Mouse (Mus musculus) heart, postnatal 10 days (tissue): ENCODE data around the gene Capn5. TPM values are rescaled to one million over a fixed set of nuclear protein-coding genes. Genes with fewer than 3 reads are reported as not detected.
"Not testable (repeated sequence)": the region's sequence is repeated elsewhere in the genome, so short reads cannot be mapped to it uniquely, and the experiment has no call there.

Source experiments
- DNase-seq, 2 experiments: peaks; one replicate each; pipeline ENCODE4 v3.0.0; 2021
- intact Hi-C: fragments of 180-260 bp; cut with DNase I; formaldehyde crosslinking; loops from one replicate; pipeline ENCODE4 v1.15.1; 2025
- total RNA-seq, 2 experiments: library from RNA; stranded (reverse); gene quantifications; 2 replicates each; pipeline ENCODE4 v1.2.3; 2021

Capn5 gene
- total RNA-seq: 1 to 10 TPM; 1.9 to 3.0 TPM

DNA sequence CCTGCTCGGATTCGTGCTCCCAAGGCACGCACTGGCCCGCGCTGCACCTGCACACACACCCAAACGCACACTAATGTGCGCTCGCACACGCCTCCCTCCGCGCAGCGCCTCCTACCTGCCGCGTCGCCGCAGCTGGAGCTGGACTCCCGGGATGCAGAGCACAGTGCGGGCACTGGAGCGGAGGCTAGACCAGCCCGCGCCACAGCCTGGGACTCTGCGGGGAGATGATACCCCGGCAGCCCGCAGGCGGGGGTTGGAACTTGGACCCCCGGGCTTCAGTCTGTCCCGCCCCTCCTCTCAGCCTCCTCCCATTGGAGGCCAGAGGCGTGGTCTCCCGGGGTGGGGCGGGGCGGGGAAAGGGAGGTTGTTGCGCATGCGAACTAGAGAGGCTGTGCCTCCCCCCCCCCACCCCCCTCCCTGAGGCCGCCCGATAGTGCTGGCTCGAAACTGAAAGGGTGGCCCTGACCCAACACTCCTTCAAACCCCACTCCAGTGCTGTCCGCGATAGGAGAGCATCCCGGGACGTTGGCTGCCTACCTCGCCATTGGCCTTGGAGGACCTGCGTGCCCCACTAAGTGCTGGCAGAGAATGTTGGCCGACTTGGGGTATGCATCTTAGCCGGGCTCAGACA lies at the start of gene Capn5:
TSS of gene Capn5 (minus strand) at position 346 of the 631 bp plus-strand sequence.
- peak; percentile 66 to 81 for DNase-seq
- intact Hi-C loops: no loop called here

- no peak for DNase-seq
- intact Hi-C loops: no loop called here
These were observed 45.7 kb upstream of the Capn5 start for GRCm38 (mm10) chr7:98223796-98224195.

- DNase-seq: no peak
- intact Hi-C loops: no loop called here
These were observed 38.6 kb upstream of the Capn5 start for GRCm38 (mm10) chr7:98216713-98217112.

GRCm38 (mm10) chr7:98202946-98203345 lies 24.9 kb upstream of the Capn5 start:
- intact Hi-C loops: no loop called here
- no peak for DNase-seq

DNA sequence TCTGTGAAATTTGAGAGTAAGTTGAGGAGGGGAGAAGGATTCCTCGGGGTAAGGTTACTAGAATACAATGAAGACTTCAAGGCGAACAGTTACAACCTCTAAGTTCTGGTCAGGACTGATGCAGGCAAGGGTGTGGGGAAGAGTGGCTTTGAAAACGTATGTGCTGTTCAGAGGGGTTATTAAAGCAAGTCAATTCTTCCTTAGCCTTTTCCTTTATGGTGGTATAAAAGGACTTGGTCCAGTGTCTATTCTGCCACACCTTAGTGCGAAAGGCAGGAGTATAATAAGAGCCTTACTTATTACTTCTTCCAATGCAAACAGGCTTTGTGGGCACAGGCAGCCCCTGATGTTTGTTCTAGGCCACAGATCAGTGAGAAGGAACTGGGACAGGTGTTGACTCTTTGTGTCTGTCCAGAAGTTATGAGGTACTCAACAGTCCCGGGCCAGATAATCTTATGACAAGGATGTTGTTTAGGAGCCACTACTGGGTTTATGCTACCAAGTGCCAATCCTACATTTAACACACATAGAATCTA lies 23.5 kb upstream of the Capn5 start:
- intact Hi-C loops: no loop called here

DNA sequence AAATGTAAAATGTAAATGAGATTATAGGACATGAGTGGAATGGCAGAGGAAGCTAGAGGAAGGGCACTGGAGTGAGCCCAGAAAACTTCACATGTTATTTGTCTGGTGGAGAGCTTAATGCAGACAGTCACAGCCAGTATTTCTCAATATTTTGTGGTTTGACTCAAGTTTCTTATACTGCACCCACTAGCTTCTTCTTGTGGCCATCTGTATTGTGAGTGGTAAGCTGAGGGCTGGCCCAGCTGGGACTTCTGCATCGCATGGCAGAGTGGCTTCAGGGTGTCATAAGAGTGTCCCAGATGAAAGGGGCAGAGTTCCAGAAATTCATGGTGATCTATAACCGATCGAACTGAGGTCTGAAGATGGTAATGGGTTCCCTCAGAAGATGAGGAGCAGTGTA lies 22.3 kb upstream of the Capn5 start:
- intact Hi-C loops: no loop called here
- DNase-seq: no peak

More for the DNA sequence above, 23.5 kb upstream of the Capn5 start:
- DNase-seq: no peak

GRCm38 (mm10) chr7:98199381-98199780 lies 21.3 kb upstream of the Capn5 start, which contains the start of gene B3gnt6:
B3gnt6 (minus strand) TSS chr7:98199481.
- intact Hi-C loops: no loop called here

DNA sequence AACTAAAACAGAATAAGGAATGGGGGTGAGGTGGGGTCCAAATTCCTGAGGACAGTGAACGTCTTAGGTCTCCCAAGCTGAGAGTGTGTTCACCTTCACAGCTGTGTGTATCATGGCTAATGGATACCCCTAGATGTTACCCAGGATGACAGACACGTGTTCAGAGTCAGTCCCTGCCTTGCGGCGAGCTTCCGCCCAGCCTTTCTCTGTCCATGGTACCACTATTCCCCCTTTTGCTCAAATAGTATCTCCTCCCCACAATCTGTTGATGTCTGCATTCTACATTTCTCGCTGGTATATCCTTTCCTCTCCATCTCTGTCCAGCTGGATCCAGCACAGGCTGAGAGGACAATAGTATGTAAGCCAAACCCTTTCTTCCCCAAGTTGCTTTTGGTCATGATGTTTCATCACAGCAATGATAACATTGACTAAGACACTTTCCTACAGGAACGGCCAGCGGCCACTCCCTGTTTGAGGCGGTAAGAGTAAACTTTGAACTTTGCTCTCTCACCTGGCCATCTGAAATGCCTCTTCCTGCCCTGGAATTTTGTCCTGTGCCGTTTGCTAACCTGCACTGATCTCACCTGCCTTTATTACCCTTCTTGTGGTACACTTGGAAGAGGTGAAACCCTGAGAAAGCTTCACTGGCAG lies 17.2 kb upstream of the Capn5 start:
- intact Hi-C loops: no loop called here
- DNase-seq: no peak

More at GRCm38 (mm10) chr7:98199381-98199780, 21.3 kb upstream of the Capn5 start, which contains the start of gene B3gnt6:
- no peak for DNase-seq

DNA sequence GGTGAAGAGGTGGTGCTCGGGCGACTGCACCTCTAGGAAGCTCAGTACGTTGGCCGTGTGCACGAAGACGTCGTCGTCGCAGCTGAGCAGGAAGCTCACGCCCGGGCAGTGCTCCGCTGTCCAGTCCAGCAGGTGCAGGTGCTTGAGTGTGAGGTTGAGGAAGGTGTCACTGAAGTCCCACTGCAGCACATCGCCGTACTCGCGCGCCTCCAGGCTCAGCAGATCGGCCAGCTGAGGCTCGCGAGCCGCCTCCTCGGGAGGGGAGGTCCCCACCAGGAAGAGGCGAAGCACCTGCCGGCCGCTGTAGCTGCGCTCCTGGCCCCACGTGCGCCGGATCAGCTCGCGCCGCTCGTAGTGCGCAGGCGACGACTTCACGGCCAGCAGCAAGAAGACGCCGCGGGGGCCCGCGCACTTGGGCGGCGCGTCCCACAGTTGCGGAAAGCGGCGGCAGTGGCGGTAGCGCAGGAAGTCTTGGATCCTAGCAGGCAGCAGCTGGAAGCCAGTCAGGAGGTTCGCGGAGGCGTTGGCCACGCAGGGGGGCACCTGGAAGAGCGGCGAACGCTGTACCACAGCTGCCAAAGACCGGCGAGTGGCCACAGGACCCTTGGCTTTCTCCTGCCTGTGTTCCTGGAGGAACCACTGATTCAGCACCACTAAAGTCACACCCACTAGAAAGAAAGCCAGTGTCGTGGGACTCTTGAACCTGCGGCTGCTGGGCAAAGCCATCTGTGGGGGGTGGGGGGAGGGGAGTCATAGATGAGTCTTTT lies 16.1 kb upstream of the Capn5 start:
- intact Hi-C loops: loop anchor here (5.0 kb wide), 1 partner anchor 148 kb away; no protein-coding TSS in a partner anchor

DNA sequence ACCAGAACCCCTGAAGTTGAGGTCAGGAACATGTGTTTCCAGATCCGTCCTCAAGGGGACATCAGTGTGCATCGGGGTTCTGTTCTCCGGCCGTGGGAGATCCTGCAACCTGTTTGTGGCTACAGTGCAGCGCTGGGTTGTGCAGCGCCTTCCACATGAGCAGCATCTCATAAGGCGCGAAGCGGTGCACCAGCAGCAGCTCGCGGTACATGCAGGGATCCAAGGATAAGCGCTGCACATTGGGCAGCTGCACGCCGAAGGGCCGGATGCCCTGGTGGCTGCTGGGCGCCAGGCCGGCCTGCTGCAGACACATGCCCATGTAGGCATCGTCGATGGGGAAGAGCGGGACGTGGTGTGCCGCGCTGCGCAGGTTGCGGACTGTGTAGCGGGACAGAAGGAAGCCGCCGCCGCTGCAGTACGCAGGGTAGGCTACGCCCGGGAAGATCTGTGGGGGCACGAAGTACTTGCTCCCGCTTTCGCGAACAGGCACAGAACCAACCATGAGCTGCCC lies 15.5 kb upstream of the Capn5 start:
- no peak for DNase-seq
- intact Hi-C loops: loop anchor here (5.0 kb wide), 1 partner anchor 149 kb away; no protein-coding TSS in a partner anchor

More for the DNA sequence above, 16.1 kb upstream of the Capn5 start:
- no peak for DNase-seq

GRCm38 (mm10) chr7:98191571-98192250 lies 13.6 kb upstream of the Capn5 start:
- no peak for DNase-seq
- intact Hi-C loops: loop anchor here (1.0 to 5.0 kb wide), 2 partner anchors 36 to 151 kb away; no protein-coding TSS in a partner anchor

DNA sequence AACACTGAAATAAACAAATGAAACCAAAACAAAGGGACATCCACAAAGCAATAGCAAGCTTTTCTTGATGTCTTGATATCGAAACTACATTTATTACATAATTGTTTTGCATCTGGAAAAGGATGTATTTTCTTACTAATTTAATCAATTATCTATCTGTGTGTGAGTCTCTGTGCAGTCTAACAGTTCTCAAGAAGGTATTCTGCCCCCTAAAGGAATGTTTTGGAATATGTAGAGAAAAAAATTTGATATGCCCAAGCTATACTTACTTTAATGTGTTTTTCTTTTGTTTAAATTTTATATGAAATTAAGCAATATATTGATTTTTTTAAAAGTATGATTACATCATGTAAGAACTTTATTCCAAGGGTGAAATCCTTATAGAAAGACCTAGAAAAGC lies 12.5 kb upstream of the Capn5 start:
- no peak for DNase-seq
- intact Hi-C loops: loop anchor here (5.0 kb wide), 1 partner anchor 152 kb away; no protein-coding TSS in a partner anchor

GRCm38 (mm10) chr7:98189745-98190144 lies 11.7 kb upstream of the Capn5 start:
- intact Hi-C loops: loop anchor here (5.0 kb wide), 1 partner anchor 153 kb away; no protein-coding TSS in a partner anchor
- DNase-seq: no peak

DNA sequence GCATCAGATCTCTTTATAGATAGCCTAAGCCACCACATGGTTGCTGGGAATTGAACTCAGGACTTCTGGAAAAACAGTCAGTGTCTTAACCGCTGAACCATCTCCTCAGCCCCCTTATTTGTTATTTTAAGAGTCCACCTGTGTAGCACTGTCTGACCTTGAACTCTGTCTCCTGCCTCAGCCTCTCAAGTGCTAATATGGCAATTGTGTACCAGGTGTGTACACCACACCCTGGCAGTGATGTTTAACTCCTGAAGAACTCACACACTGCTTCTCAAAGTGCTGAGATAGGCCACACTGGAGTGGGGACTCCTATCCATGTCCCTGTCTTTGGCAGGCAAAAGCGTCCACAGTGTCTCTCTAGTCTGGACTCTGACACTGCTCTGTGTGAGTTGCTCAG lies 10.6 kb upstream of the Capn5 start:
- intact Hi-C loops: no loop called here
- no peak for DNase-seq

DNA sequence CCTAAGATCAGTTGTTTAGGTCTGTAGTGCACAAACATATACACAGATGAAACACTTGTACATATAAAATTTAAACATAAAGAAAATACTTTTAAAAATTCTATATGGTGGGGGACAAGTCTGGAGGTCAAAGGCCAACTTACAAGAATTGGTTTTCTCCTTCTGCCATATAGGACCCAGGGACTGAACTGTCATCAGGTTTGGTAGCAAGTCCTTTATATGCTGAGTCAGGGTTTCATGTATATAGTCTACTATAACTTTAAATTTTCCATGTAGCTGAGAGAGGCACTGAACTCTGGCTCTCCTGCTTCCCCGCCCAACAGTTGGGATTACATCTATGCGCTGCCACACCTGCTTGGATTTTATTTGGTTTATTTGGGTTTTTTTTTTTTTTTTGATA lies 10.2 kb upstream of the Capn5 start:
- DNase-seq: no peak
- intact Hi-C loops: no loop called here

DNA sequence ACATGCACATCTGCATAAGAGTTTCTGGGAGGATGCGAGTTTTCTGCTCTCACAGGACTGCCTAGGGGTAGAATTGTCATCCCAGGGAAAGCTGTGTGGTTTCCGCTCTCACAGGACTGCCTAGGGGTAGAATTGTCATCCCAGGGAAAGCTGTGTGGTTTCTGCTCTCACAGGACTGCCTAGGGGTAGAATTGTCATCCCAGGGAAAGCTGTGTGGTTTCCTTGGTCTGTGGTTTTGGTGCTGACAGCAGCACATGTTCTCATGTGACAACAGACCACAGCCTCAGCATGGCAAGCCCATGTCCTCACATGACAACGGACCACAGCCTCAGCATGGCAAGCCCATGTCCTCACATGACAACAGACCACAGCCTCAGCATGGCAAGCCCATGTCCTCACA lies 9.3 kb upstream of the Capn5 start:
- DNase-seq, intact Hi-C loops: not testable (repeated sequence)

DNA sequence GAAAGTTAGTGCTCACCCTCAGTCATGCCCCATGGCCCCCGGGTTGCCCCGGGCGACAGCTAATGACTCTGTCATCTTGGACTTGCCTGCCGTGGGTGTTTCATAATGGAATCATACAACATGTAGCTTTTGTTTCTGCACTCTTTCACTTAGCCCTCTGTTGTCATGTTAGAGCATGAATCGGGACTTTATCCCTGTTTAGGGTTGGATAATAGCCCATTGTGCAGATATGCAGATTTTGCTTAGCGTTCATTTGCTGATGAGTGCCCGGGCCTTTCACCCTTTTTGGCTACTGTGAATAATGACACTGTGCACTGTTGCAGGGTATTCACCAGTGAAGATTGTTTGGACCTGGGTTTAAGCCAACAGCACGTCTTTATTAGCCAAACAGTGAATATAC lies 8.6 kb upstream of the Capn5 start:
- intact Hi-C loops: no loop called here
- no peak for DNase-seq

DNA sequence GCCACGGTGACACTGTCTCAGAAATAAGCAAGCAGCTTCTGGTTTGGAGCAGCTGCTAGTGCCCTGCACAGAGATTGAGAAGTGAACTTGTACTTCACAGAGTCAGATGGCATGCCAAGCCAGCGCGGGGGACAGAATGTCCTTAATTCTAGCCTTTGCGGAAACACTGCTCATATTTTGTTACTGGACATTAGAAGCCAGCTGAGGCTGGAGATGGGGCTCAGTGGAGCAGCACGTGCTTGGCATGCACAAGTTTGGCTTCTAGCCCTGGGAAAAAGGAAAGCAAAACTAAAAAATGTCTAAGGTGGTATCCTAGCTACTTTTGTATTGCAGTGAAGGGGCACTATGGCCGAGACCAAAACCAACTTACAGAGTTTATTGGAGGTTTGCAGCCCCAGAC lies 7.3 kb upstream of the Capn5 start:
- DNase-seq: no peak
- intact Hi-C loops: no loop called here

DNA sequence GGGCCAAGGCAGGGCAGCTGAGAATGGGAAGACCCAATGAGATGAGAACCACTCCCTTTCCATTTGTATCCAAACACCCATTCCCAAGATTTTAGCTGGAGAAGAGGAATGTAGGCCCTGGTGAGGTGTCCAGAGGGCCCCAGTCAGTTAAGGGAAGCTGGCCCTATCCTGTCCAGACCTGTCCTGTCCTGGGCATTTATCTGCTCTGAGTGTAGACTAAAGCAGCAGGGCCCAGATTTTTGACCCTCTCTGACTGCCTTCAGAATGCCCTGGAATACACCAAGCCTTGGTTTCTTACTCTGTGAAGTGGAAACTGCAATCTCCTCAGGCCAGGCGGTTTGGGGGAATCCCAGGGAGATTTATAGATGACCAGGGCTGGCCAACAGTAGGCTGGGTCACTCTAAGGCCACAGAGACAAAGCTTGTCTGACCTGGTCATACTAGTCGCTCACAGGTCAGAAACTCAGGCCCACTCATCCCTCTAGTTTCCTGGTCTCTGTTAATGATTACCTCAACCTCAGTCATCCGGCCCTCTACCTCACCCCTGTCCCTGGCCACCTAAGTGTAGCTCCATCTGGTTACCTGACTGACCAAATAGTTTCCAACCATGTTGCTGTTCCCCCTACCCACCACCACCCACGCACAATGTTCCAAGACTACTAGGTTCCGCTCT lies 622 bp upstream of the Capn5 start:
- intact Hi-C loops: no loop called here
- DNase-seq: no peak

DNA sequence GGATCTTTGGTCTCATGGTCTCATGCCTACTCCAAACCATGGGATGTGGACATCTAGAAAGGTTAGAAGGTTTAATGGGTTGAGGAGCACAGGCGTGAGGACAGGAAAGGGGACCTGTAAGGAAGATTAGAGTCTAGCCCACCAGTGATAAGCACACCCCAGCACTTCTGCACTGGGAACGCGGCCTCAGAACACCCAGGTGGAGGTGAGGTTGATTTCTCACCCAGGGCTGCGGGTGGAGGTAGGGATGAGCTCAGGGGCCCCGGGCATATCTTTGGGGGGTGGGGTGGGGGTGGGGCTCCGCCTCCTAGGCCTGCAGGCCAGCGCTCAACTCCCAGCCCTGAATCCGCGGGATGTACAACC lies 527 bp downstream of the Capn5 start:
- intact Hi-C loops: no loop called here
- no peak for DNase-seq
